Mouse (Mus musculus) midbrain, postnatal 0 days (tissue): ENCODE data around the gene Dolk. TPM values are rescaled to one million over a fixed set of nuclear protein-coding genes. Genes with fewer than 3 reads are reported as not detected.

Experiments
- ATAC-seq: fragments of 200-750 bp; cut with Nextera tagmentation; 2 replicates; pipeline ENCODE4 v1.8.0; 2017; ENCODE audit warnings: moderate number of reproducible peaks, mild to moderate bottlenecking, moderate TSS enrichment, moderate library complexity; ENCODE audit not compliant: low FRiP score
- DNase-seq: peaks from one replicate; pipeline ENCODE4 v3.0.0-alpha.2; 2015; ENCODE audit warnings: low spot score
- H3K27ac ChIP-seq: fragments of 300-500 bp; sonication (generic); 2 replicates; pipeline ENCODE4 v1.5.1; 2014; ENCODE audit warnings: low read depth, mild to moderate bottlenecking, low read length, mixed read lengths
- H3K27me3 ChIP-seq: fragments of 300-500 bp; sonication (generic); 2 replicates; pipeline ENCODE4 v1.6.1; 2014; ENCODE audit warnings: low read length, control low read depth, mixed read lengths; ENCODE audit not compliant: insufficient read depth
- H3K36me3 ChIP-seq: fragments of 300-500 bp; sonication (generic); 2 replicates; pipeline ENCODE4 v1.6.1; 2014; ENCODE audit warnings: low read length, control low read depth, mixed read lengths; ENCODE audit not compliant: insufficient read depth
- H3K4me1 ChIP-seq: fragments of 300-500 bp; sonication (generic); 2 replicates; pipeline ENCODE4 v1.6.1; 2014; ENCODE audit warnings: mild to moderate bottlenecking, control low read depth, antibody characterized with exemption, low read length, mixed read lengths; ENCODE audit not compliant: insufficient read depth
- H3K4me2 ChIP-seq: fragments of 300-500 bp; sonication (generic); 2 replicates; pipeline ENCODE4 v1.6.1; 2014; ENCODE audit warnings: low read depth, mild to moderate bottlenecking, low read length, mixed read lengths; ENCODE audit not compliant: poor library complexity, severe bottlenecking
- H3K4me3 ChIP-seq: fragments of 300-500 bp; sonication (generic); 2 replicates; pipeline ENCODE4 v1.5.1; 2014; ENCODE audit warnings: low read depth, mild to moderate bottlenecking, low read length, moderate library complexity
- H3K9ac ChIP-seq: fragments of 300-500 bp; sonication (generic); replicated peaks from 2 replicates; pipeline ENCODE4 v1.6.1; 2014; ENCODE audit warnings: mild to moderate bottlenecking, low read length, moderate library complexity, mixed read lengths; ENCODE audit not compliant: poor library complexity, severe bottlenecking
- H3K9me3 ChIP-seq: fragments of 300-500 bp; sonication (generic); 2 replicates; pipeline ENCODE4 v1.6.1; 2016; ENCODE audit warnings: low read length, control low read depth
- CTCF ChIP-seq: IDR thresholded peaks from 2 replicates; pipeline ENCODE4 v1.5.1; 2016; ENCODE audit warnings: antibody characterized with exemption, mild to moderate bottlenecking
- WGBS: fragments of 180-500 bp; shearing (Covaris S2); extraction: QIAGEN DNeasy Blood & Tissue Kit; methylation state at CpG from one replicate; pipeline ENCODE4 v1.1.7; 2014; 5-methylcytosine and 5-hydroxymethylcytosine counted together
- polyA plus RNA-seq: library from polyadenylated mRNA; unstranded; fragments of >200 nt; fragmentation: Nextera tagmentation; extraction: Ambion mirVana; gene quantifications from 2 replicates; pipeline ENCODE4 v1.2.1, GENCODE M21; 2015
- total RNA-seq: library from RNA; depleted of rRNA; stranded (reverse); fragments of >200 nt; gene quantifications from 2 replicates; pipeline ENCODE4 v1.2.3, GENCODE M21; 2014

Dolk gene
- total and polyA plus RNA-seq, 2 experiments from 2014 or later: 38.7 to 44.7 TPM

GRCm38 (mm10) chr2:30256616-30257350, 29.4 kb downstream of the Dolk start:
- peaks cover 61% of the 10 kb centered on the region for H3K36me3 ChIP-seq
- no peaks in the 10 kb centered on the region for H3K27me3 ChIP-seq
- no peak for DNase-seq
- H3K4me2 ChIP-seq: no peak overlapping the region
- no peaks in the 10 kb centered on the region for H3K4me1 ChIP-seq
- WGBS: 98% methylated on average over 30 of the region's 30 CpGs
- no peak overlapping the region for H3K4me3 ChIP-seq
- H3K27ac ChIP-seq: no peak overlapping the region
- no peak overlapping the region for H3K9ac ChIP-seq
- H3K9me3 ChIP-seq: no peaks in the 10 kb centered on the region
- TF ChIP-seq CTCF: no peak
- no peak for ATAC-seq

- Histone ChIP-seq H3K27ac (no peak overlapping the region), H3K9ac (no peak overlapping the region), H3K36me3 (peaks cover 61% of the 10 kb centered on the region), H3K4me2 (no peak overlapping the region), H3K9me3 (no peaks in the 10 kb centered on the region), H3K4me3 (no peak overlapping the region), H3K27me3 (no peaks in the 10 kb centered on the region), H3K4me1 (no peaks in the 10 kb centered on the region)
- ATAC-seq (no peak), DNase-seq (no peak)
- 97% methylated on average over 38 of the region's 42 CpGs for WGBS
- TF ChIP-seq CTCF: no peak
These were observed 30.3 kb downstream of the Dolk start for GRCm38 (mm10) chr2:30255631-30256395.

GRCm38 (mm10) chr2:30253809-30254208, 32.3 kb downstream of the Dolk start:
- WGBS: 83% methylated on average over 5 of the region's 5 CpGs

GRCm38 (mm10) chr2:30252521-30252920, 33.6 kb downstream of the Dolk start:
- Histone ChIP-seq H3K9me3 (no peaks in the 10 kb centered on the region), H3K27me3 (no peaks in the 10 kb centered on the region), H3K9ac (no peak overlapping the region), H3K4me3 (no peak overlapping the region), H3K36me3 (peaks cover 64% of the 10 kb centered on the region), H3K4me2 (no peak overlapping the region), H3K27ac (no peak overlapping the region), H3K4me1 (no peaks in the 10 kb centered on the region)
- no peak for TF ChIP-seq CTCF
- DNase-seq (no peak), ATAC-seq (no peak)
- 87% methylated on average over 3 of the region's 3 CpGs for WGBS

More at GRCm38 (mm10) chr2:30253809-30254208, 32.3 kb downstream of the Dolk start:
- no peaks in the 10 kb centered on the region for H3K4me1 ChIP-seq
- no peak overlapping the region for H3K9ac ChIP-seq
- H3K9me3 ChIP-seq: no peaks in the 10 kb centered on the region
- no peak overlapping the region for H3K4me2 ChIP-seq
- no peak overlapping the region for H3K27ac ChIP-seq
- no peak overlapping the region for H3K4me3 ChIP-seq
- no peaks in the 10 kb centered on the region for H3K27me3 ChIP-seq
- no peak for DNase-seq
- ATAC-seq: no peak
- TF ChIP-seq CTCF: no peak
- peaks cover 66% of the 10 kb centered on the region for H3K36me3 ChIP-seq

GRCm38 (mm10) chr2:30251417-30252104, 34.6 kb downstream of the Dolk start:
- ATAC-seq (no peak), DNase-seq (no peak)
- Histone ChIP-seq H3K4me3 (no peak overlapping the region), H3K9me3 (no peaks in the 10 kb centered on the region), H3K27ac (no peak overlapping the region), H3K36me3 (peaks cover 54% of the 10 kb centered on the region), H3K9ac (no peak overlapping the region), H3K27me3 (no peaks in the 10 kb centered on the region), H3K4me2 (no peak overlapping the region), H3K4me1 (no peaks in the 10 kb centered on the region)
- WGBS: 81% methylated on average over 5 of the region's 5 CpGs
- TF ChIP-seq CTCF: no peak
